Mouse (Mus musculus) liver, embryonic 11.5 days (tissue): ENCODE measurements around the gene Bfsp1. TPM values are rescaled to one million over a fixed set of nuclear protein-coding genes. Genes with fewer than 3 reads are reported as not detected.

ENCODE experiments used
- ATAC-seq: fragments of 200-750 bp; cut with Nextera tagmentation; replicated peaks from 2 replicates; pipeline ENCODE4 v1.8.0; 2017; ENCODE audit warnings: moderate number of reproducible peaks, mild to moderate bottlenecking, moderate TSS enrichment, moderate library complexity; ENCODE audit not compliant: low FRiP score
- DNase-seq: peaks from one replicate; pipeline ENCODE4 v3.0.0-alpha.2; 2017; ENCODE audit warnings: low spot score
- H3K27ac ChIP-seq: fragments of 300-500 bp; sonication (generic); 2 replicates; pipeline ENCODE4 v1.5.1; 2014; ENCODE audit warnings: mild to moderate bottlenecking, low read depth, low read length, control low read depth
- H3K27me3 ChIP-seq: fragments of 300-500 bp; sonication (generic); replicated peaks from 2 replicates; pipeline ENCODE4 v1.6.1; 2014; ENCODE audit warnings: low read length, mixed read lengths; ENCODE audit not compliant: control insufficient read depth, insufficient read depth
- H3K36me3 ChIP-seq: fragments of 300-500 bp; sonication (generic); 2 replicates; pipeline ENCODE4 v1.6.1; 2014; ENCODE audit warnings: mild to moderate bottlenecking, low read length, moderate library complexity, mixed read lengths; ENCODE audit not compliant: control insufficient read depth, insufficient read depth
- H3K4me1 ChIP-seq: fragments of 300-500 bp; sonication (generic); replicated peaks from 2 replicates; pipeline ENCODE4 v1.6.1; 2014; ENCODE audit warnings: low read length, mixed read lengths; ENCODE audit not compliant: control insufficient read depth, insufficient read depth
- H3K4me2 ChIP-seq: fragments of 300-500 bp; sonication (generic); 2 replicates; pipeline ENCODE4 v1.6.1; 2014; ENCODE audit warnings: mild to moderate bottlenecking, control low read depth, moderate library complexity
- H3K4me3 ChIP-seq: fragments of 300-500 bp; sonication (generic); 2 replicates; pipeline ENCODE4 v1.5.1; 2014; ENCODE audit warnings: low read depth, low read length, control low read depth
- H3K9ac ChIP-seq: fragments of 300-500 bp; sonication (generic); 2 replicates; pipeline ENCODE4 v1.6.1; 2014; ENCODE audit warnings: low read depth, low read length, control low read depth
- H3K9me3 ChIP-seq: fragments of 300-500 bp; sonication (generic); 2 replicates; pipeline ENCODE4 v1.6.1; 2016; ENCODE audit warnings: low read length, inconsistent platforms, mixed read lengths; ENCODE audit not compliant: control insufficient read depth
- WGBS: fragments of 180-500 bp; shearing (Covaris S2); extraction: QIAGEN DNeasy Blood & Tissue Kit; methylation state at CpG from one replicate; pipeline ENCODE4 v1.1.7; 2014; 5-methylcytosine and 5-hydroxymethylcytosine counted together
- polyA plus RNA-seq: library from polyadenylated mRNA; unstranded; fragments of >200 nt; fragmentation: Nextera tagmentation; extraction: Ambion mirVana; gene quantifications from 2 replicates; pipeline ENCODE4 v1.2.1, GENCODE M21; 2014

The Bfsp1 gene
- polyA plus RNA-seq, 1 experiment from 2014 or later: 0.45 TPM

GRCm38 (mm10) chr2:143889860-143890433 is 27.0 kb upstream of the Bfsp1 start:
- ATAC-seq: peak; percentile 60; the same call in 1 of the 2 replicates
- no peaks in the 10 kb centered on the region for H3K9me3 ChIP-seq
- WGBS: 56% methylated on average over 12 of the region's 12 CpGs
- peak overlapping the region; percentile 20 for H3K27ac ChIP-seq
- no peak overlapping the region for H3K4me3 ChIP-seq
- H3K9ac ChIP-seq: 0 out of 2 replicates have a peak overlapping the region, but pooled peaks have one; percentile 26
- no peaks in the 10 kb centered on the region for H3K36me3 ChIP-seq
- H3K4me2 ChIP-seq: no peak overlapping the region; the same call in 1 of the 2 replicates
- no peaks in the 10 kb centered on the region for H3K27me3 ChIP-seq
- H3K4me1 ChIP-seq: no peaks in the 10 kb centered on the region; the same call in 1 of the 2 replicates
- DNase-seq: no peak

DNA sequence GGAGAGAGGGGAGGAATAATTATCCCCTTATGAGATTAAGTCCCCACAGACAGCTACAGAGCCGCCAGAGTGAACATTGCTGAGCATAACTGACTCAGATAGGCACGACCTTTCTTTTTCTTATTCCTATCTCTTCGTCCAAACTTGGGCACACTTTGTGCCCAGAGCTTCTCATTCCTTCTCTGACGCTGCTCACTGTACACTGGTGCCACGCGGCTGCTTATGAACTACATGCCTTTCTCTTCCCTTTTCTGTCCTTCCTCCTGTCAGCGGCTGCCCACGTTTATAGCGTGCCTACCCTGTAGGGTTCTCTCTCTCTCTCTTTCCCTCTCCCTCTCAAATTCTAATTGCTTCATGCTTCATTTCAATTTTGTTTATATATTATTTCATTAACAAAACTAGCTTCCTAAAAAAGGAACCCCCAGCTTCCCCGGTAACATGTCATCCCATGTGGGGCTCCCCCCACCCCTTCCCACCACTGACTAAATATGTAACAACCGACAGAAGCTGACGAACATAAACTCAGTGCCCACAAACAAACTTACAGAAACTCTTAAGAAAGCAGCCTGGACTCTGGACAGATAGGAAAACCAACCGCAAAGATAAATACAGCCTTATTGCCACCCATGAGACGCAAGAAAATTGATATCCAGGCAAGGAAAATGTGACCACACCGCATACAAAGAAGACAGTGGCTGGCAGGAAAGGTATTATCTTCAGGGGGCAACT is 26.3 kb upstream of the Bfsp1 start:
- Histone ChIP-seq H3K4me1 (no peaks in the 10 kb centered on the region; the same call in 1 of the 2 replicates), H3K4me2 (peak overlapping the region; percentile 2), H3K27ac (peak overlapping the region; percentile 20), H3K9me3 (no peaks in the 10 kb centered on the region), H3K4me3 (no peak overlapping the region), H3K27me3 (no peaks in the 10 kb centered on the region), H3K9ac (no peak overlapping the region), H3K36me3 (no peaks in the 10 kb centered on the region)
- ATAC-seq: peak; percentile 42; the same call in 1 of the 2 replicates
- DNase-seq: no peak
- 60% methylated on average over 15 of the region's 15 CpGs for WGBS

- Histone ChIP-seq H3K27me3 (no peaks in the 10 kb centered on the region), H3K36me3 (no peaks in the 10 kb centered on the region), H3K27ac (no peak overlapping the region), H3K9me3 (no peaks in the 10 kb centered on the region), H3K4me2 (no peak overlapping the region), H3K9ac (no peak overlapping the region), H3K4me1 (peaks cover 7% of the 10 kb centered on the region; the same call in 1 of the 2 replicates), H3K4me3 (no peak overlapping the region)
- DNase-seq (no peak), ATAC-seq (peak; percentile 81)
- WGBS: 44% methylated on average over 10 of the region's 10 CpGs
Measured at GRCm38 (mm10) chr2:143882606-143883288, 19.8 kb upstream of the Bfsp1 start.

DNA sequence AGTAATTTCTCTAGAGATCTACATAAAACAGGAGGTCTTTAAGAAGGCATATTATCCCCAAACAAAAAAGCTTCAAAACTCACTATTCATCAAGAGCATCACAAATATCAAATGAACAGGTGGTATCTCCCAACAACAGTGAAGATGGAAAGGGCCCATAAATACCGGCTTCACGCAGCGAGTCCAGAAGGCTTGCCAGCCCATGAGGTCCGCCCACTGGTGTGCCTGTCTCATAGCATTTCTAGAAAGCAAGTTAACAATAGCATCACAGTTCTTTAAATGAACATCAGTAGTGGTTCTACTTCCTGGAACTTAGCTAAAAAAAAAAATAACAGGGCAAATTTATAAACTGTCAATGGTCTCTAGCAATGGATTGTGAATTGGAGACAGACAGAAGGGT is 19.0 kb upstream of the Bfsp1 start:
- DNase-seq: no peak
- no peak overlapping the region for H3K4me3 ChIP-seq
- peaks cover 7% of the 10 kb centered on the region; the same call in 1 of the 2 replicates for H3K4me1 ChIP-seq
- H3K27me3 ChIP-seq: no peaks in the 10 kb centered on the region
- no peak overlapping the region for H3K9ac ChIP-seq
- H3K36me3 ChIP-seq: no peaks in the 10 kb centered on the region
- no peak overlapping the region for H3K4me2 ChIP-seq
- ATAC-seq: no peak
- no peaks in the 10 kb centered on the region for H3K9me3 ChIP-seq
- H3K27ac ChIP-seq: no peak overlapping the region
- 93% methylated on average over 4 of the region's 4 CpGs for WGBS

DNA sequence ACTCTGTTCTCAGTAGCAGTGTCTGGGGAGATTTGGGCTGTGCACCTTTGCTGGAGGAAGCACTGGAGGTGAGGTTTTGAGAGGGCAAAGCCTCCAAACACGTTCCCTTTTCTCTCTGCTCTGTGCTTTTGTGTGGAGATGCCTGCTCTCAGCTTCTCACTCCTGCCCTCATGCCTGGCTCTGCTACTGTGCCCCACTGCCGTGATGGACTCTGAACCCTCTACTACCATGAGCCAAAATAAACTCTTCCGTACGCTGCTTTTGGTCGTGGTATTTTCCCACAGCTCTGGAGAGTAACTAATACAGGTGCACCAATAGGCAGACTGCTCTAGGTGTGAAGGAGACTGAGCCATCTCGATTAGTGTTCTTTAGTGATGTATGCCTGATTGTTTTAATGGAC is 16.3 kb upstream of the Bfsp1 start:
- Histone ChIP-seq H3K4me1 (peaks cover 7% of the 10 kb centered on the region; the same call in 1 of the 2 replicates), H3K4me3 (no peak overlapping the region), H3K9ac (no peak overlapping the region), H3K27me3 (no peaks in the 10 kb centered on the region), H3K36me3 (no peaks in the 10 kb centered on the region), H3K27ac (no peak overlapping the region), H3K9me3 (no peaks in the 10 kb centered on the region), H3K4me2 (no peak overlapping the region)
- no peak for DNase-seq
- 83% methylated on average over 6 of the region's 6 CpGs for WGBS
- no peak for ATAC-seq

GRCm38 (mm10) chr2:143876929-143877632 is 14.1 kb upstream of the Bfsp1 start:
- no peaks in the 10 kb centered on the region for H3K27me3 ChIP-seq
- H3K4me3 ChIP-seq: no peak overlapping the region
- H3K4me2 ChIP-seq: no peak overlapping the region
- 77% methylated on average over 4 of the region's 4 CpGs for WGBS
- H3K36me3 ChIP-seq: no peaks in the 10 kb centered on the region
- H3K9ac ChIP-seq: no peak overlapping the region
- H3K4me1 ChIP-seq: peaks cover 2% of the 10 kb centered on the region
- ATAC-seq: no peak
- no peak overlapping the region for H3K27ac ChIP-seq
- DNase-seq: no peak
- H3K9me3 ChIP-seq: no peaks in the 10 kb centered on the region

DNA sequence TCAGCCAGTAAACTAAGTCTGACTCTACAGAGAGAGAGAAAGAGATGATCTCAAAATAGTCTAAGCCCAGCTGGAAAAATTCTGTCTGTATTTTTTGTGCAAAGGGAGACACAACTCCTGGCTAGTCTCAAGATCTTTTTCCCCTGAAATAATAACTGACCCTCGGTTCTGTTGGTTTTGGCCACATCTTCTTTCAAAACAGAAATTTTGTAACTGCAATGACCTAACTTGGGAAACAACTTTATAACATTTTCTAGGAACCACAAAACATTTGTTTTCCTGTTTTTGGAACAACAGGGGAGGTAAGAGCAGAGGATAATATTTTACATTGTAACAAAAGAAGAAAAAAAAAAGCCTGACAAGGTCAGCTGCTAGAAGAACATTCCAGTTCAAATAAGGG is 13.1 kb upstream of the Bfsp1 start:
- H3K4me3 ChIP-seq: no peak overlapping the region
- H3K36me3 ChIP-seq: no peaks in the 10 kb centered on the region
- DNase-seq: no peak
- 60% methylated on average over 1 of the region's 1 CpGs for WGBS
- no peak overlapping the region for H3K27ac ChIP-seq
- H3K4me2 ChIP-seq: no peak overlapping the region
- no peak for ATAC-seq
- H3K9me3 ChIP-seq: no peaks in the 10 kb centered on the region
- H3K4me1 ChIP-seq: peaks cover 13% of the 10 kb centered on the region
- H3K9ac ChIP-seq: no peak overlapping the region
- H3K27me3 ChIP-seq: no peaks in the 10 kb centered on the region

DNA sequence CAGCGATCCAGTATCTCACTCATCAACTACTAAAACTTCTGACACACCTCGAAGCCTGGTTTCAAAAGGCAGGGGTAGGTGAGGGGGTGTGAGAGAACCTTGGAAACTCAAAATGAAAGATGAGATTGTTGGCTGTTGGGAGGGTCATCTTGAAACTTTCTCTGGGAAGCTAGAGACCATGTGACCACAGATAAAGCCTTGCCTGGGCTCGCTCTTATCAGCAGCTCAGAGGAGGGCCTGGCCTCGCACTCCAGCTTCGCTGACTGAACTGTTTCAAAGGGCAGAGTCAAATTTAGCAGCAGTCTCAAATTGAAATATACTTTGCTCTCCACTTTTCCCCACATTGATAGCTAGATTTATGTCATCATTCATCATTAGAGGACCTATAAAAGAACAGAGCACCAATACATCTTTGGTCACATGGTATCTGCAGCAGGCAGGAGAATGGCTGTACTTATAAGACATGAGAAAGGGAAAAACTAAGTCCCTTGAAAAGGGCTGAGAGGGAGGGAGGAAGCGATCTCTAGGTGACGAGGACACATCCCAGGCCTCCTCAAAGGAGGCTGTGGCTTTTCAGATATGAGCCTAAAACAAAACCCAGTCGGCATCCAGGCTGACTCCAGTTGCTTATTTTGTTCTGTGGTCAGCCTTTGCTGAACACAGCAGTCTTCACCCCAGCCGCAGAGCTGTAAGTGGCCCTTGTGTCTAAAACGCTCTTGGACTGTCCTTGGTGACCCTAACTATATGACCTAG is 8.1 kb upstream of the Bfsp1 start:
- no peaks in the 10 kb centered on the region for H3K27me3 ChIP-seq
- H3K4me2 ChIP-seq: peak overlapping the region; percentile 31
- no peak overlapping the region for H3K4me3 ChIP-seq
- H3K9me3 ChIP-seq: no peaks in the 10 kb centered on the region
- H3K9ac ChIP-seq: peak overlapping the region; percentile 20; the same call in 1 of the 2 replicates
- no peak for DNase-seq
- peak; percentile 94 for ATAC-seq
- peak overlapping the region; percentile 79 for H3K27ac ChIP-seq
- peaks cover 23% of the 10 kb centered on the region for H3K4me1 ChIP-seq
- H3K36me3 ChIP-seq: no peaks in the 10 kb centered on the region
- 13% methylated on average over 10 of the region's 10 CpGs for WGBS
